Mouse (Mus musculus): ENCODE measurements at regions not wholly inside any gene's neighbourhood (a gene's known extent, or its start where the extent isn't known, plus 50 kb on each side); places are given as distances from the start of the nearest gene placed in this dataset.

DNA sequence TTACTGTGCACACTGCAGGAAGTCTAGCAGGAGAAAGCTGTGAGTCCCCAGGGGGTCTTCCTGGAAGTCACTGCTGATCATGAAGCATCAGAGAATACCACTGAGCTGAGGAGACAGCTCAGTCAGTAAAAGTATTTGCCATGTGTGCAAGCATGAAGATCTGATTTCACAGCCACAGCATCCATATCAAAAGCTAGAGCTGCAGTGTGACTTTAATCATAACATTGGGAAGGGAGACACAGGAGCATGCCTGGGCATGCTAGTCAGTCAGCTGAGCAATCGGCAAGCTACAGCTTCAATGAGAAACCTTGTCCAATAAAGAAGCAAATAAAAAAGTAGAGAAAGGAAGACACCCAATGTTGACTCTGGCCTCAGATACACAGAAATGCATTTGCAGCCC is 168.9 kb downstream of the Cst10 start:
- H3K9ac ChIP-seq (replicated peaks; ENCODE audit: low read length): no peak overlapping the region
- whole genome bisulfite sequencing: 55% methylated on average over 1 of the region's 1 CpGs
- no peaks in the 10 kb centered on the region for H3K9me3 ChIP-seq (ENCODE audit: control insufficient read depth, low read length)
- peak; percentile 17 for DNase-seq
- H3K4me2 ChIP-seq (ENCODE audit: low read length): no peak overlapping the region
- H3K27ac ChIP-seq (replicated peaks; ENCODE audit: low read depth, low read length): no peak overlapping the region
- no peaks in the 10 kb centered on the region for H3K27me3 ChIP-seq (ENCODE audit: control insufficient read depth, insufficient read depth, low read length)
- no peaks in the 10 kb centered on the region for H3K4me1 ChIP-seq (ENCODE audit: control insufficient read depth, insufficient read depth, low read length)
- ATAC-seq (ENCODE audit: low FRiP score, low TSS enrichment): no peak
- H3K4me3 ChIP-seq (replicated peaks; ENCODE audit: low read depth, low read length): no peak overlapping the region
- no peaks in the 10 kb centered on the region for H3K36me3 ChIP-seq (ENCODE audit: control insufficient read depth, insufficient read depth, low read length)

- H3K4me1 ChIP-seq (ENCODE audit: control insufficient read depth, insufficient read depth, low read length): no peaks in the 10 kb centered on the region
- H3K27ac ChIP-seq (replicated peaks; ENCODE audit: low read depth, low read length): no peak overlapping the region
- no peak overlapping the region for H3K9ac ChIP-seq (replicated peaks; ENCODE audit: low read length)
- 94% methylated on average over 2 of the region's 2 CpGs for WGBS
- no peaks in the 10 kb centered on the region for H3K27me3 ChIP-seq (ENCODE audit: control insufficient read depth, insufficient read depth, low read length)
- no peak overlapping the region for H3K4me3 ChIP-seq (replicated peaks; ENCODE audit: low read depth, low read length)
- DNase-seq (no peak), ATAC-seq (ENCODE audit: low FRiP score, low TSS enrichment) (no peak)
- no peaks in the 10 kb centered on the region for H3K9me3 ChIP-seq (ENCODE audit: control insufficient read depth, low read length)
- H3K36me3 ChIP-seq (ENCODE audit: control insufficient read depth, insufficient read depth, low read length): no peaks in the 10 kb centered on the region
- H3K4me2 ChIP-seq (ENCODE audit: low read length): no peak overlapping the region
These were observed 197.7 kb downstream of the Cst10 start for GRCm38 (mm10) chr2:149602581-149602980.

DNA sequence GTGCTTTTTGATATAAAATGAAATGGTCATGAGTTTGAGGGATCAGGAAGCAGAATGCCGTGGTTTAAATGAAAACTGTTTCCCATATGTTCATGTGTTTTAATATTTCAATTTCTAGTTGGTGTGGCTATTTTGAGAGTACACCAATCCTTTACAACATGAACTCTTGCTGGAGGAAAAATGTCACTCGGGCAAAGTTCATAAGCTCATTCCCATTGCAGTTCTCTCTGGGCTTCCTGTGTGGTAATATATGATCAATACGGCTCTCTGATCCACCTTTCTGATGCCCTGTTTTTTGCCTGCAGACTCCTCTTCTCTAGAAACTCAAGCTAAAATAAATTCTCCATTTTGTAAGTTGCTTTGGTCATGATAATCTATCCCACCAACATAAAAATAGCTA is 208.5 kb downstream of the Cst10 start:
- H3K4me3 ChIP-seq (replicated peaks; ENCODE audit: low read depth, low read length): no peak overlapping the region
- no peaks in the 10 kb centered on the region for H3K36me3 ChIP-seq (ENCODE audit: control insufficient read depth, insufficient read depth, low read length)
- 89% methylated on average over 3 of the region's 3 CpGs for WGBS
- no peaks in the 10 kb centered on the region for H3K9me3 ChIP-seq (ENCODE audit: control insufficient read depth, low read length)
- H3K27me3 ChIP-seq (ENCODE audit: control insufficient read depth, insufficient read depth, low read length): no peaks in the 10 kb centered on the region
- H3K4me2 ChIP-seq (ENCODE audit: low read length): no peak overlapping the region
- H3K4me1 ChIP-seq (ENCODE audit: control insufficient read depth, insufficient read depth, low read length): no peaks in the 10 kb centered on the region
- H3K27ac ChIP-seq (replicated peaks; ENCODE audit: low read depth, low read length): no peak overlapping the region
- DNase-seq: no peak
- no peak overlapping the region for H3K9ac ChIP-seq (replicated peaks; ENCODE audit: low read length)
- no peak for ATAC-seq (ENCODE audit: low FRiP score, low TSS enrichment)

DNA sequence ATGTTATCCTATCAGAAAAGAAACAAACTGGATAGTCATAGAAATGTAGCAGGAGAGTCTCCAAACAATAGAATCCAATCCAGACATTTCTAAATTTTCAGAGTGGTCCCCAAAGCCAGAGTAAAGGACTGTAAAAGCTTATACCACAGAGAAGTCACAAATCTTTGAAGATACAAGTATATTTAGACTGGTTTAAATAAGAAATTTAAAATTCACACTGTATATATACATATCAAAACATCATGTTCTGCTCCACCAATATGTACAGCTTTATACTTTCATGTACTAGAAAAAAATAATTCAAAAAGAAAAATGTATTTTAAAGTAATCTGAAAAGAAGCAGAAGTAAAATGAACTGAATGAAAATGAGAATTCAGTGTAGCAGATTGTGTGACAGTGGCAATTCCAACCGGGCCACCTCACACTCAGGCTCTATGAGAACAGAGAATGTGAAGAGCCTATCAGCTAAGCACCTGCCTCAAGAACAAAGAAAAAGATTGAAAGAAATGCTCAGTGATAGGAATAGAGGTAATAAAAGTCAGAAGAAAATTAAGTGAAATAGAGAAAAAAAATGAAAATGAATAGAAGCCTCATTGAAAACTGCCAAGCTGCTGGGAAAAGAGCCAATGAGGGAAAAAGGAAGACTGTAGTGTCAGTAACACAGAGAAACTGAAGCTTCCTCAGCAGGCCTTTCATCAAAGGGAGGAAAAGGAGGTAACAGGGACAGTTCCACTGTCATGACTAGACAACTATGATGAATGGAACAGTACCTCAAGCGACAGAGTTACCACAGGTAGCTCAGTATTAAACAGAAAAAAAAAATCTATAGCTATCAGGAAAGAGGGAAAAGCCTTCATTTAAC is 209.5 kb downstream of the Cst10 start:
- ATAC-seq (ENCODE audit: low FRiP score, low TSS enrichment): no peak
- H3K4me3 ChIP-seq (replicated peaks; ENCODE audit: low read depth, low read length): no peak overlapping the region
- no peak for DNase-seq
- H3K27ac ChIP-seq (replicated peaks; ENCODE audit: low read depth, low read length): no peak overlapping the region
- no peaks in the 10 kb centered on the region for H3K27me3 ChIP-seq (ENCODE audit: control insufficient read depth, insufficient read depth, low read length)
- H3K4me1 ChIP-seq (ENCODE audit: control insufficient read depth, insufficient read depth, low read length): no peaks in the 10 kb centered on the region
- no peak overlapping the region for H3K4me2 ChIP-seq (ENCODE audit: low read length)
- 87% methylated on average over 2 of the region's 2 CpGs for WGBS
- H3K36me3 ChIP-seq (ENCODE audit: control insufficient read depth, insufficient read depth, low read length): no peaks in the 10 kb centered on the region
- H3K9ac ChIP-seq (replicated peaks; ENCODE audit: low read length): no peak overlapping the region
- no peaks in the 10 kb centered on the region for H3K9me3 ChIP-seq (ENCODE audit: control insufficient read depth, low read length)

GRCm38 (mm10) chr2:149625626-149626025 is 203.4 kb upstream of the Syndig1 start:
- H3K4me2 ChIP-seq (ENCODE audit: low read length): no peak overlapping the region
- no peaks in the 10 kb centered on the region for H3K27me3 ChIP-seq (ENCODE audit: control insufficient read depth, insufficient read depth, low read length)
- H3K36me3 ChIP-seq (ENCODE audit: control insufficient read depth, insufficient read depth, low read length): no peaks in the 10 kb centered on the region
- no peak overlapping the region for H3K27ac ChIP-seq (replicated peaks; ENCODE audit: low read depth, low read length)
- no peaks in the 10 kb centered on the region for H3K4me1 ChIP-seq (ENCODE audit: control insufficient read depth, insufficient read depth, low read length)
- 67% methylated on average over 1 of the region's 1 CpGs for WGBS
- H3K9ac ChIP-seq (replicated peaks; ENCODE audit: low read length): no peak overlapping the region
- ATAC-seq (ENCODE audit: low FRiP score, low TSS enrichment) (no peak), DNase-seq (peak; percentile 45)
- H3K9me3 ChIP-seq (ENCODE audit: control insufficient read depth, low read length): no peaks in the 10 kb centered on the region
- H3K4me3 ChIP-seq (replicated peaks; ENCODE audit: low read depth, low read length): no peak overlapping the region

DNA sequence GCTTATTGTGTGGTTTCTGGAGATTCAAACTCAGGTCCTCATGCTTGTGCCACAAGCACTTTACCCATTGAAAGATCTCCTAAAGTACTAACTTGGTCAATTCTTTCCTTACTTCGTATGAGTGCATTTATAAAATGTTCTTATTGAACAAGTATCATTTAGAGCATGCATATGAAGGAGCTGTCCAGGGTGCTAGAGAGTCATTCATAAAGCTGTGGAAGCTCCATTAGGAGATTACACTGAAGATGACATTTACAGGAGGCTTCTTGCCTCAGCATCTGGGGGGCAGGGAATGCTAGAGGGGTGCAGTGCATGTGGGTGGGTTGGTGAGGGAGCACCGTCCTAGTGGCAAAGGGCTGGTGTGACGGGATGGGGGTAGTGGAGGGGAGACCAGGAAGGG is 187.8 kb upstream of the Syndig1 start:
- Histone ChIP-seq H3K36me3 (ENCODE audit: control insufficient read depth, insufficient read depth, low read length) (no peaks in the 10 kb centered on the region), H3K4me3 (replicated peaks; ENCODE audit: low read depth, low read length) (no peak overlapping the region), H3K9me3 (ENCODE audit: control insufficient read depth, low read length) (no peaks in the 10 kb centered on the region), H3K4me1 (ENCODE audit: control insufficient read depth, insufficient read depth, low read length) (no peaks in the 10 kb centered on the region), H3K27ac (replicated peaks; ENCODE audit: low read depth, low read length) (no peak overlapping the region), H3K27me3 (ENCODE audit: control insufficient read depth, insufficient read depth, low read length) (no peaks in the 10 kb centered on the region), H3K9ac (replicated peaks; ENCODE audit: low read length) (no peak overlapping the region), H3K4me2 (ENCODE audit: low read length) (no peak overlapping the region)
- peak; percentile 34; the same call in 1 of the 2 replicates for ATAC-seq (ENCODE audit: low FRiP score, low TSS enrichment)
- DNase-seq: peak; percentile 8
- WGBS: 90% methylated on average over 3 of the region's 3 CpGs

GRCm38 (mm10) chr2:149651829-149652228 is 177.2 kb upstream of the Syndig1 start:
- WGBS: 56% methylated on average over 2 of the region's 2 CpGs
- H3K27ac ChIP-seq (replicated peaks; ENCODE audit: low read depth, low read length): no peak overlapping the region
- no peak overlapping the region for H3K4me3 ChIP-seq (replicated peaks; ENCODE audit: low read depth, low read length)
- no peaks in the 10 kb centered on the region for H3K27me3 ChIP-seq (ENCODE audit: control insufficient read depth, insufficient read depth, low read length)
- H3K4me1 ChIP-seq (ENCODE audit: control insufficient read depth, insufficient read depth, low read length): no peaks in the 10 kb centered on the region
- H3K36me3 ChIP-seq (ENCODE audit: control insufficient read depth, insufficient read depth, low read length): no peaks in the 10 kb centered on the region
- ATAC-seq (ENCODE audit: low FRiP score, low TSS enrichment) (no peak), DNase-seq (no peak)
- H3K9me3 ChIP-seq (ENCODE audit: control insufficient read depth, low read length): no peaks in the 10 kb centered on the region
- H3K9ac ChIP-seq (replicated peaks; ENCODE audit: low read length): no peak overlapping the region
- no peak overlapping the region for H3K4me2 ChIP-seq (ENCODE audit: low read length)

GRCm38 (mm10) chr2:149661086-149661485 is 167.9 kb upstream of the Syndig1 start:
- no peak overlapping the region for H3K9ac ChIP-seq (replicated peaks; ENCODE audit: low read length)
- ATAC-seq (ENCODE audit: low FRiP score, low TSS enrichment): no peak
- DNase-seq: peak; percentile 28

DNA sequence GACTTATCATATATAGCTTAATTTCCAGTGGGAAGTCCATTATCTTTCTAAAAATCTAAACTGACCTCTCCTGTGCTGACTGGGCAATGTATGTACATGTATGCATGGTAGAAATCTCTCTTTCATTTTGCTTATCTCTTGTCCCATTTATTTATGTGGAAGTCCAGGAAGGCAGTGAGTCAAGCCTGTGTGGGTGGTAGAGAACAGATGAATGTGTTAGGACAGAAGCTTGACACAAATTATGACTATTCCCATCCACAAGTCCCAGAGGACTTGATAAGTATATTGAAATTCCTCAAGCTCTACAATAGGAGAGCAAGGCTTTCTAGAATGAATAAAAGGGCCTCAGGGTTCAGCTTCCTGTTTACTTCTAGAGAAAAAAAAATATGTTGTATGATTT is 164.6 kb upstream of the Syndig1 start:
- DNase-seq (no peak), ATAC-seq (ENCODE audit: low FRiP score, low TSS enrichment) (no peak)
- no peak overlapping the region for H3K4me3 ChIP-seq (replicated peaks; ENCODE audit: low read depth, low read length)
- no peak overlapping the region for H3K9ac ChIP-seq (replicated peaks; ENCODE audit: low read length)
- no peaks in the 10 kb centered on the region for H3K9me3 ChIP-seq (ENCODE audit: control insufficient read depth, low read length)
- no peaks in the 10 kb centered on the region for H3K27me3 ChIP-seq (ENCODE audit: control insufficient read depth, insufficient read depth, low read length)
- no peak overlapping the region for H3K4me2 ChIP-seq (ENCODE audit: low read length)
- no peak overlapping the region for H3K27ac ChIP-seq (replicated peaks; ENCODE audit: low read depth, low read length)
- 0 out of 2 replicates have a peak, but pooled peaks cover 4% of the 10 kb centered on the region for H3K4me1 ChIP-seq (ENCODE audit: control insufficient read depth, insufficient read depth, low read length)
- no peaks in the 10 kb centered on the region for H3K36me3 ChIP-seq (ENCODE audit: control insufficient read depth, insufficient read depth, low read length)

More at GRCm38 (mm10) chr2:149661086-149661485, 167.9 kb upstream of the Syndig1 start:
- Histone ChIP-seq H3K27me3 (ENCODE audit: control insufficient read depth, insufficient read depth, low read length) (no peaks in the 10 kb centered on the region), H3K36me3 (ENCODE audit: control insufficient read depth, insufficient read depth, low read length) (no peaks in the 10 kb centered on the region), H3K4me3 (replicated peaks; ENCODE audit: low read depth, low read length) (no peak overlapping the region), H3K4me2 (ENCODE audit: low read length) (no peak overlapping the region), H3K9me3 (ENCODE audit: control insufficient read depth, low read length) (no peaks in the 10 kb centered on the region), H3K27ac (replicated peaks; ENCODE audit: low read depth, low read length) (no peak overlapping the region), H3K4me1 (ENCODE audit: control insufficient read depth, insufficient read depth, low read length) (0 out of 2 replicates have a peak, but pooled peaks cover 4% of the 10 kb centered on the region)
- WGBS: 34% methylated on average over 5 of the region's 5 CpGs

All from midbrain, embryonic 14.5 days (tissue).